Mouse (Mus musculus) hindbrain, postnatal 0 days (tissue): Measurements from ENCODE around the gene Olfr283. TPM values are rescaled to one million over a fixed set of nuclear protein-coding genes. Genes with fewer than 3 reads are reported as not detected.

Experiments
- ATAC-seq: fragments of 200-750 bp; cut with Nextera tagmentation; 2 replicates; pipeline ENCODE4 v1.8.0; 2017; ENCODE audit warnings: mild to moderate bottlenecking, moderate TSS enrichment, moderate library complexity
- DNase-seq: peaks from one replicate; pipeline ENCODE4 v3.0.0-alpha.2; 2015; ENCODE audit warnings: low spot score
- H3K27ac ChIP-seq: fragments of 300-500 bp; sonication (generic); 2 replicates; pipeline ENCODE4 v1.5.1; 2014; ENCODE audit warnings: mild to moderate bottlenecking
- H3K27me3 ChIP-seq: fragments of 300-500 bp; sonication (generic); 2 replicates; pipeline ENCODE4 v1.6.1; 2014; ENCODE audit warnings: low read length, mixed read lengths; ENCODE audit not compliant: insufficient read depth
- H3K36me3 ChIP-seq: fragments of 300-500 bp; sonication (generic); 2 replicates; pipeline ENCODE4 v1.6.1; 2014; ENCODE audit warnings: low read length, mixed read lengths; ENCODE audit not compliant: insufficient read depth
- H3K4me1 ChIP-seq: fragments of 300-500 bp; sonication (generic); 2 replicates; pipeline ENCODE4 v1.6.1; 2014; ENCODE audit warnings: antibody characterized with exemption, low read length, mixed read lengths; ENCODE audit not compliant: insufficient read depth
- H3K4me2 ChIP-seq: fragments of 300-500 bp; sonication (generic); 2 replicates; pipeline ENCODE4 v1.6.1; 2014; ENCODE audit warnings: low read depth, mild to moderate bottlenecking, low read length, moderate library complexity, mixed read lengths
- H3K4me3 ChIP-seq: fragments of 300-500 bp; sonication (generic); 2 replicates; pipeline ENCODE4 v1.5.1; 2014; ENCODE audit warnings: low read length
- H3K9ac ChIP-seq: fragments of 300-500 bp; sonication (generic); replicated peaks from 2 replicates; pipeline ENCODE4 v1.6.1; 2014; ENCODE audit warnings: mild to moderate bottlenecking, low read length, moderate library complexity, mixed read lengths
- H3K9me3 ChIP-seq: fragments of 300-500 bp; sonication (generic); 2 replicates; pipeline ENCODE4 v1.6.1; 2016; ENCODE audit warnings: low read length, mixed read lengths
- CTCF ChIP-seq: IDR thresholded peaks from 2 replicates; pipeline ENCODE4 v1.5.1; 2016; ENCODE audit warnings: antibody characterized with exemption, control low read depth, low read depth
- WGBS: fragments of 180-500 bp; shearing (Covaris S2); extraction: QIAGEN DNeasy Blood & Tissue Kit; methylation state at CpG from one replicate; pipeline ENCODE4 v1.1.7; 2014; 5-methylcytosine and 5-hydroxymethylcytosine counted together
- polyA plus RNA-seq: library from polyadenylated mRNA; unstranded; fragments of >200 nt; fragmentation: Nextera tagmentation; extraction: Ambion mirVana; gene quantifications from 2 replicates; pipeline ENCODE4 v1.2.1, GENCODE M21; 2015
- total RNA-seq: library from RNA; depleted of rRNA; stranded (reverse); fragments of >200 nt; gene quantifications from 2 replicates; pipeline ENCODE4 v1.2.3, GENCODE M21; 2014

Gene Olfr283
- total and polyA plus RNA-seq, 2 experiments from 2014 or later: not detected

DNA sequence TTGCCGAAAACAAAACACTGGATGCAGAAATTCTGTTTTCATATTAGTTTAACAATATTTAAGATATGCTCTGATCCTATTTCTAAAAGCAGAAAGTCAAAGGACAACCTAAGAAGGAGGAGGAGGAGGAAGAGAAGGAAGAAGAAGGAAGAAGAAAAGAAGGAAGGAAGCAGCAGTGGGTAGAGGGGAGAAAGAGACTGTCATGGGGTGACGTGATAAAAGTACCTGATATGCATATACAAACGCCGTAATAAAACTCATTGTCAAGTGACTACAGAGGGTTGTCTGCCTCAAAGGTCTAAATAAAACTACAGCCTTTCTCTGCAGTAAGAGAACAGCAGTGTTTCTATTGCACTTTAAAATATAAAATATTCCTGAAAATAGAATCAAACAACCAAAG is 35.2 kb upstream of the Olfr283 start:
- H3K27ac ChIP-seq: no peak overlapping the region
- no peak for ATAC-seq

DNA sequence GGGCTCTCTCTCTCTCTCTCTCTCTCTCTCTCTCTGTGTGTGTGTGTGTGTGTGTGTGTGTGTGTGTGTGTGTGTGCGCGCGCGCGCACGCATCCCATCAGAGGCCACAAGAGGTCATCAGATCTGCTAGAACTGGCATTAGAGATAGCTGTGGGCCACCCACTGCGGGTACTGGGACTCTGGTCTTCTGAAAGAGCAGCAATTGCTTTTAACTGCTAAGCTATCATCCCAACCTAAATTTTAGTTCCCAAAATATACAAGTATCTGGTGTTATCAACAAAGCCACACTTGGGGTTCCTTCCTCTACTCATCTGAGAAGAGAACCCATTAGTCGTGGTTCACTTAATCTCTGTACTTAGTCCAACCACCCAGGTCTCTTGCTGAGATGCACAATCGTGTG is 29.5 kb upstream of the Olfr283 start:
- WGBS: 88% methylated on average over 9 of the region's 9 CpGs
- DNase-seq: no peak

More for the DNA sequence above, 35.2 kb upstream of the Olfr283 start:
- no peak for TF ChIP-seq CTCF
- DNase-seq: no peak
- Histone ChIP-seq H3K9me3 (no peaks in the 10 kb centered on the region), H3K27me3 (no peaks in the 10 kb centered on the region), H3K4me1 (no peaks in the 10 kb centered on the region), H3K9ac (no peak overlapping the region), H3K4me3 (no peak overlapping the region), H3K4me2 (no peak overlapping the region), H3K36me3 (no peaks in the 10 kb centered on the region)
- WGBS: 75% methylated on average over 4 of the region's 4 CpGs

GRCm38 (mm10) chr15:98409635-98410034 is 28.9 kb upstream of the Olfr283 start:
- no peak for ATAC-seq
- WGBS: 78% methylated on average over 2 of the region's 2 CpGs
- Histone ChIP-seq H3K4me1 (no peaks in the 10 kb centered on the region), H3K4me2 (no peak overlapping the region), H3K27me3 (no peaks in the 10 kb centered on the region), H3K9ac (no peak overlapping the region), H3K27ac (no peak overlapping the region), H3K9me3 (no peaks in the 10 kb centered on the region; the same call in 1 of the 2 replicates), H3K4me3 (no peak overlapping the region), H3K36me3 (no peaks in the 10 kb centered on the region)
- no peak for DNase-seq
- no peak for TF ChIP-seq CTCF

More for the DNA sequence above, 29.5 kb upstream of the Olfr283 start:
- ATAC-seq: no peak
- no peak overlapping the region for H3K27ac ChIP-seq
- H3K9me3 ChIP-seq: no peaks in the 10 kb centered on the region; the same call in 1 of the 2 replicates
- no peaks in the 10 kb centered on the region for H3K36me3 ChIP-seq
- H3K4me1 ChIP-seq: no peaks in the 10 kb centered on the region
- no peak overlapping the region for H3K9ac ChIP-seq
- TF ChIP-seq CTCF: no peak
- H3K27me3 ChIP-seq: no peaks in the 10 kb centered on the region
- H3K4me3 ChIP-seq: no peak overlapping the region
- H3K4me2 ChIP-seq: no peak overlapping the region

- H3K27me3 ChIP-seq: no peaks in the 10 kb centered on the region
- no peaks in the 10 kb centered on the region for H3K4me1 ChIP-seq
- H3K9me3 ChIP-seq: no peaks in the 10 kb centered on the region; the same call in 1 of the 2 replicates
- TF ChIP-seq CTCF: peak; percentile 52
- no peak overlapping the region for H3K27ac ChIP-seq
- peak; percentile 23 for DNase-seq
- 78% methylated on average over 17 of the region's 17 CpGs for WGBS
- H3K36me3 ChIP-seq: no peaks in the 10 kb centered on the region
- no peak for ATAC-seq
- no peak overlapping the region for H3K4me2 ChIP-seq
- H3K9ac ChIP-seq: no peak overlapping the region
- no peak overlapping the region for H3K4me3 ChIP-seq
These were observed 27.8 kb upstream of the Olfr283 start for GRCm38 (mm10) chr15:98408406-98409060.

- Histone ChIP-seq H3K4me1 (no peaks in the 10 kb centered on the region), H3K27ac (no peak overlapping the region), H3K27me3 (no peaks in the 10 kb centered on the region), H3K9me3 (no peaks in the 10 kb centered on the region), H3K36me3 (no peaks in the 10 kb centered on the region), H3K4me3 (no peak overlapping the region), H3K4me2 (no peak overlapping the region), H3K9ac (no peak overlapping the region)
- TF ChIP-seq CTCF: no peak
- no peak for DNase-seq
- WGBS: 79% methylated on average over 10 of the region's 10 CpGs
- no peak for ATAC-seq
These were observed 21.6 kb upstream of the Olfr283 start for GRCm38 (mm10) chr15:98402356-98402755.

GRCm38 (mm10) chr15:98397136-98397535 is 16.4 kb upstream of the Olfr283 start:
- Histone ChIP-seq H3K9me3 (no peaks in the 10 kb centered on the region), H3K36me3 (no peaks in the 10 kb centered on the region), H3K27me3 (no peaks in the 10 kb centered on the region), H3K4me2 (no peak overlapping the region), H3K4me1 (no peaks in the 10 kb centered on the region), H3K9ac (no peak overlapping the region), H3K27ac (no peak overlapping the region), H3K4me3 (no peak overlapping the region)
- TF ChIP-seq CTCF: no peak
- WGBS: 83% methylated on average over 1 of the region's 1 CpGs
- ATAC-seq (no peak), DNase-seq (no peak)

DNA sequence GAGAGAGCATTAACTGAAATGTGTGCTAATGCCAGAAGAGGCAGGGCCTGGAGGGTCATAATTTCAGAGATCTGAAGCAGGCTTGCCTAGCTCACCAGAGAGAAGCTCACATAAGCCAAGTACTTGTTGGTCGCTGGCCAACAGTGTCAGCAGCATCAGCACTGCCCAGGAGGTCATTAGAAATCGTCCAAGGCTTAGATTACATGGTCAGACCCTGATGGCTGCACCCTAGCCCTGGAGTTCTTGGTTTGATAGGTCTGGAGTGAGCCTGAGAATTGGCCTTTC is 11.1 kb upstream of the Olfr283 start:
- no peak overlapping the region for H3K9ac ChIP-seq
- DNase-seq: no peak
- TF ChIP-seq CTCF: no peak
- no peaks in the 10 kb centered on the region for H3K36me3 ChIP-seq
- no peak overlapping the region for H3K4me3 ChIP-seq
- WGBS: 28% methylated on average over 2 of the region's 2 CpGs
- ATAC-seq: no peak
- no peaks in the 10 kb centered on the region for H3K27me3 ChIP-seq
- no peak overlapping the region for H3K4me2 ChIP-seq
- H3K9me3 ChIP-seq: no peaks in the 10 kb centered on the region
- no peak overlapping the region for H3K27ac ChIP-seq
- no peaks in the 10 kb centered on the region for H3K4me1 ChIP-seq
